Mouse (Mus musculus) CD4-positive, CD25-positive, alpha-beta regulatory T cell, adult 4 months (primary cell): ENCODE data around the gene Zfp605. TPM values are rescaled to one million over a fixed set of nuclear protein-coding genes. Genes with fewer than 3 reads are reported as not detected.
"Not testable (repeated sequence)": the region's sequence is repeated elsewhere in the genome, so short reads cannot be mapped to it uniquely, and the experiment has no call there.

Source experiments
- ATAC-seq: one replicate; pipeline ENCODE4 v1.8.0; 2017
- polyA plus RNA-seq, 2 experiments: library from polyadenylated mRNA; unstranded; fragments of 100-300 nt; shearing (Covaris generic); gene quantifications; one replicate each; pipeline ENCODE4 v1.2.1; 2017

Zfp605 gene
- polyA plus RNA-seq, 2 experiments from 2014 or later, result 4.0 to 4.5 TPM

GRCm38 (mm10) chr5:110107581-110108304 is 2.1 kb upstream of the Zfp605 start, which contains the start of gene Gtpbp6:
TSS of gene Gtpbp6 (minus strand) at chr5:110108197.
- peak; percentile 77 for ATAC-seq

GRCm38 (mm10) chr5:110108305-110108628 is 1.6 kb upstream of the Zfp605 start:
- ATAC-seq, result no peak

- not testable (repeated sequence) for ATAC-seq
Measured at GRCm38 (mm10) chr5:110122380-110122779, 12.5 kb downstream of the Zfp605 start.

GRCm38 (mm10) chr5:110135293-110136086 is 25.6 kb downstream of the Zfp605 start, which contains the start of gene Chfr:
TSS of gene Chfr (plus strand) at chr5:110135842.
- peak; percentile 96 for ATAC-seq

GRCm38 (mm10) chr5:110136087-110136464 is 26.2 kb downstream of the Zfp605 start:
- ATAC-seq, result no peak

GRCm38 (mm10) chr5:110137816-110138215 is 27.9 kb downstream of the Zfp605 start:
- ATAC-seq, result no peak

- ATAC-seq, result no peak
Measured at GRCm38 (mm10) chr5:110139325-110139724, 29.4 kb downstream of the Zfp605 start.

- ATAC-seq, result no peak
Measured at GRCm38 (mm10) chr5:110140424-110140823, 30.5 kb downstream of the Zfp605 start.

- ATAC-seq, result no peak
Measured at GRCm38 (mm10) chr5:110142309-110142708, 32.4 kb downstream of the Zfp605 start.

- ATAC-seq, result no peak
Measured at GRCm38 (mm10) chr5:110143007-110143406, 33.1 kb downstream of the Zfp605 start.

GRCm38 (mm10) chr5:110169374-110169773 is 59.5 kb downstream of the Zfp605 start:
- no peak for ATAC-seq

GRCm38 (mm10) chr5:110176362-110177020 is 66.6 kb downstream of the Zfp605 start, which contains the start of gene Golga3:
TSS of gene Golga3 (plus strand) at chr5:110176701.
- ATAC-seq, result peak; percentile 95

GRCm38 (mm10) chr5:110177021-110177420 is 67.1 kb downstream of the Zfp605 start:
- peak; percentile 25 for ATAC-seq

- ATAC-seq, result no peak
Measured at GRCm38 (mm10) chr5:110178628-110179027, 68.7 kb downstream of the Zfp605 start.

Other genes with a start within 250 kb of the Zfp605 start
- 10 to 100 TPM; 17.5 to 29.7 TPM for gene Gm15446, start 186.7 kb upstream of the Zfp605 start, polyA plus RNA-seq
- gene Zfp932, start 113.6 kb upstream of the Zfp605 start, polyA plus RNA-seq, result 10 to 100 TPM; 29.5 to 37.3 TPM
- gene Gm17655, start 37.6 kb upstream of the Zfp605 start, polyA plus RNA-seq, result 10 to 100 TPM in 1 of 2 experiments, 1 to 10 TPM in 1; 7.3 to 14.2 TPM
- gene Gm35315, start 15.7 kb upstream of the Zfp605 start, polyA plus RNA-seq, result 1 to 10 TPM; 2.0 to 3.1 TPM
- 1 to 10 TPM in 1 of 2 experiments, under 1 TPM in 1; 0.89 to 2.3 TPM for gene Plcxd1, start 10.1 kb upstream of the Zfp605 start, polyA plus RNA-seq
- gene Gtpbp6, start 1.9 kb upstream of the Zfp605 start, polyA plus RNA-seq, result 10 to 100 TPM; 10.9 to 18.3 TPM
- 10 to 100 TPM; 51.4 to 68.2 TPM for gene Chfr, start 25.8 kb downstream of the Zfp605 start, polyA plus RNA-seq
- gene Golga3, start 66.6 kb downstream of the Zfp605 start, polyA plus RNA-seq, result 10 to 100 TPM; 19.7 to 37.2 TPM
- 10 to 100 TPM; 11.4 to 16.4 TPM for gene Ankle2, start 120.9 kb downstream of the Zfp605 start, polyA plus RNA-seq
- 10 to 100 TPM; 29.2 to 31.7 TPM for gene Pgam5, start 159.8 kb downstream of the Zfp605 start, polyA plus RNA-seq
- 1 to 10 TPM; 1.1 to 2.7 TPM for gene Pxmp2, start 176.1 kb downstream of the Zfp605 start, polyA plus RNA-seq
- 1 to 10 TPM; 4.8 to 6.5 TPM for gene Pole, start 176.2 kb downstream of the Zfp605 start, polyA plus RNA-seq
- not detected for gene P2rx2, start 233.1 kb downstream of the Zfp605 start, polyA plus RNA-seq
- gene Lrcol1, start 234.6 kb downstream of the Zfp605 start, polyA plus RNA-seq, result not detected